Mouse (Mus musculus) erythroblast, embryonic 14.5 days (primary cell): ENCODE results near the gene B4galt7. TPM values are rescaled to one million over a fixed set of nuclear protein-coding genes. Genes with fewer than 3 reads are reported as not detected.
"Not testable (repeated sequence)": the region's sequence is repeated elsewhere in the genome, so short reads cannot be mapped to it uniquely, and the experiment has no call there.

Source experiments
- H3K27me3 ChIP-seq: 2 replicates; pipeline ENCODE4 v1.6.1; 2012; ENCODE audit warnings: inconsistent platforms; ENCODE audit not compliant: control insufficient read depth
- H3K36me3 ChIP-seq: 2 replicates; pipeline ENCODE4 v1.6.1; 2012; ENCODE audit warnings: mild to moderate bottlenecking, inconsistent platforms; ENCODE audit not compliant: control insufficient read depth
- H3K4me1 ChIP-seq: 2 replicates; pipeline ENCODE4 v1.6.1; 2012; ENCODE audit warnings: inconsistent platforms; ENCODE audit not compliant: control insufficient read depth
- H3K4me3 ChIP-seq: replicated peaks from 2 replicates; pipeline ENCODE3; 2012; ENCODE audit warnings: moderate library complexity, mild to moderate bottlenecking, inconsistent platforms
- H3K9me3 ChIP-seq: 2 replicates; pipeline ENCODE4 v1.6.1; 2012; ENCODE audit warnings: low read length, inconsistent platforms, mixed read lengths; ENCODE audit not compliant: control insufficient read depth
- GATA1 ChIP-seq: IDR thresholded peaks from 2 replicates; pipeline ENCODE4 v1.6.1; 2012; ENCODE audit warnings: low read length, inconsistent platforms, mixed read lengths
- TAL1 ChIP-seq: IDR thresholded peaks from 3 replicates; pipeline ENCODE4 v1.6.1; 2012; ENCODE audit warnings: low read length, inconsistent platforms, mixed read lengths
- polyA plus RNA-seq: library from polyadenylated mRNA; stranded (reverse); fragments of >175 nt; gene quantifications from 2 replicates; pipeline ENCODE4 v1.2.3, GENCODE M21; 2012

The B4galt7 gene
- polyA plus RNA-seq, 1 experiment, result 0.50 TPM

DNA sequence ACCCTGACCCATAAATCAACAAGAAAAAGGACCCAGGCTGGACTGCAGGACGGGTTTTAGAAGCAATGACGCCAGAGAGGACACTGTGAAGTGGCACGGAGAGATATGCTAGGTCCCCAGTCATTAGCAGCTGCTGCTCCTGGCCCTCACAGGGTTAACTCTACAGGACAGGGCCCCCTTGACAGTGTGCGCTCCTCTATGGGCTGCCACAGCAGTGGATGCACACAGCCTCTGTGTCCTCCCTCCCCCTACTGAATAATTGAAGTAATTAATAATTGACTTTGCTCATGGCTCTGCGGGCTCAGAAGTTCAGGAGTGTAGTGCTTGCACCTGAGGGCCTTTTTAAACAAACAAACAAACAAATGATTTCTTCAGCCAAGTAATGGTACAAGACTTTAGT, 13.8 kb downstream of the B4galt7 start:
- Histone ChIP-seq H3K9me3 (peaks cover 4% of the 10 kb centered on the region), H3K36me3 (peaks cover 22% of the 10 kb centered on the region), H3K4me3 (no peak overlapping the region), H3K27me3 (no peaks in the 10 kb centered on the region), H3K4me1 (no peaks in the 10 kb centered on the region)
- TF ChIP-seq GATA1 (no peak), TAL1 (no peak)

DNA sequence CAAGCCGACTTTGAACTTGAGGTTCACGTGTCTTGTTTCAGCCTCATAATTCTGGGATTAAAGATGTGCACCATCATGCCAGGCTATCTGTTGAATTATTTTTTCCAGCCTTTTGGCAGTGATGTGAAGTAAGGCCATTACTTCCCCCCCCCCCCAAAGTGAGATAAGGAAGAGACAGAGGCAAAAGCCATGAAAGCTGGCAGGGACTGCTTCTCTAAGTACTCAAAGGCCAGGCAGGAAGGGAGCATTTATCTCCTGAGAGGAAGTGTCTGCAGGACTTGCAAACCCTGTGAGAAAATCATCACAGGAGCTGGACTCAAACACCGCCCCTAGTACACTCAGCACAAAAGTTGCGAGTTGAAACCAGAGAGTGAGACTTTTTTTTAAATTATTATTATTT, 19.6 kb downstream of the B4galt7 start:
- Histone ChIP-seq H3K36me3 (no peaks in the 10 kb centered on the region), H3K4me1 (peaks cover 23% of the 10 kb centered on the region), H3K4me3 (no peak overlapping the region), H3K27me3 (no peaks in the 10 kb centered on the region; the same call in 1 of the 2 replicates), H3K9me3 (peaks cover 4% of the 10 kb centered on the region)
- TF ChIP-seq GATA1 (no peak), TAL1 (no peak)

GRCm38 (mm10) chr13:55620275-55620674, 20.6 kb downstream of the B4galt7 start:
- Histone ChIP-seq H3K4me1 (peaks cover 29% of the 10 kb centered on the region), H3K4me3 (no peak overlapping the region), H3K9me3 (peaks cover 4% of the 10 kb centered on the region), H3K36me3 (peaks cover 8% of the 10 kb centered on the region), H3K27me3 (no peaks in the 10 kb centered on the region; the same call in 1 of the 2 replicates)
- TF ChIP-seq GATA1, result no peak
- no peak for TF ChIP-seq TAL1

GRCm38 (mm10) chr13:55622156-55622648, 22.5 kb downstream of the B4galt7 start:
- peak overlapping the region; percentile 77 for H3K4me3 ChIP-seq
- H3K4me1 ChIP-seq, result peaks cover 29% of the 10 kb centered on the region

GRCm38 (mm10) chr13:55622649-55623541, 23.2 kb downstream of the B4galt7 start, which contains the start of gene Caml:
Caml (plus strand) TSS chr13:55623005.
- peak within 1 kb of the TSS; percentile 77 for H3K4me3 ChIP-seq
- no peaks in the 10 kb centered on the region; the same call in 1 of the 2 replicates for H3K27me3 ChIP-seq
- no peaks in the 10 kb centered on the region for H3K9me3 ChIP-seq
- no peak for TF ChIP-seq TAL1
- no peak for TF ChIP-seq GATA1
- peaks cover 25% of the 10 kb centered on the region for H3K36me3 ChIP-seq
- H3K4me1 ChIP-seq, result peaks cover 29% of the 10 kb centered on the region

More at GRCm38 (mm10) chr13:55622156-55622648, 22.5 kb downstream of the B4galt7 start:
- peaks cover 21% of the 10 kb centered on the region for H3K36me3 ChIP-seq
- not testable (repeated sequence) for H3K9me3 ChIP-seq, H3K27me3 ChIP-seq

DNA sequence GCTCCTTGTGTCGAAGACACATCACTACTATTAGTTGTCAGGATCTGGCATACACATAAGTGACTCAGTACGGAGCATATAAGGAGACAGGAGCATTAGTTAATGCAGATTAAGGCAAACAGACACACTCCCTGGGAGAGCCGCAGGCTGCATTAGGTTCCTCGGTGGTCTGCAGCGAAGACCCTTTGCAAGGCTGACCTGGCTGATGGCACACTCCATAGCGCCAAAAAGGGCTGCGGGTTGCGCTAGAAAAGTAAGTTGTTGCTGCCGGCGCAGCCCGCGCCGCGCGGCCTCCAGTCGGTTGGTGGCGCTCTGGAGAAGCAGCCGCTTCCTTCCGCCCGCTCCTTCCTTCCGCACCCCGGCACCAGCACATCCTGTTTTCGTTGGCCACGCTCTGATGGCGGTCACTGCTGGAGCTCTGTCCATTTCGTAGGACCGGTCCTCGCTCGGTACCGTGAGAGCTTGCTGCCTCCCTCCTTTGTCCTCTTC, 35.0 kb downstream of the B4galt7 start, which contains the start of gene Ddx46:
Gene Ddx46 (plus strand): TSS at position 389 of the 489 bp plus-strand sequence.
- Histone ChIP-seq H3K4me1 (peaks cover 29% of the 10 kb centered on the region), H3K9me3 (no peaks in the 10 kb centered on the region), H3K27me3 (no peaks in the 10 kb centered on the region), H3K4me3 (peak within 1 kb of the TSS; percentile 79), H3K36me3 (peaks cover 57% of the 10 kb centered on the region)
- TF ChIP-seq GATA1, result no peak

DNA sequence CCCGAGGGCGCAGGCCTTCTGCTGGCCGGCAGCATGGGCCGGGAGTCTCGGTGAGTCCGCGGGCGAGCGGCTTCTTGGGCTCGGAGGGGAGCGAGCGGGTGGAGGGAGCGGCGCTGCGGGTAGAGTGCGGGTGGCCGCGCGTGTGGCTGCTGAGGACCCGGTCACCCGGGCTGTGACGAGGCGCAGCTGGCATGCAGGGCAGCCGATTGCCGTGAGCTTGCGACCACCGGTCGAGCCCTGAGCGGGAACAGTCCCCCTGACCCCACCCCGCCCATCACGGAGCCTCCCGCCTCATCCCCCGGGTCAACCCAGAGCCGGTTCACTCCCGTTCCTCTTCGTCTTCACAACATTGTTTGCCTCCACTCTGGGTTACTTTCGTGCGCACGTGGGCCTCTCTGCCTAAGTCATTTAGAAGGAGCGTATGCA, 35.5 kb downstream of the B4galt7 start:
- Histone ChIP-seq H3K27me3 (no peaks in the 10 kb centered on the region), H3K4me3 (peak overlapping the region; percentile 79), H3K36me3 (peaks cover 58% of the 10 kb centered on the region), H3K4me1 (peaks cover 29% of the 10 kb centered on the region), H3K9me3 (no peaks in the 10 kb centered on the region)
- TF ChIP-seq GATA1 (no peak), TAL1 (no peak)

DNA sequence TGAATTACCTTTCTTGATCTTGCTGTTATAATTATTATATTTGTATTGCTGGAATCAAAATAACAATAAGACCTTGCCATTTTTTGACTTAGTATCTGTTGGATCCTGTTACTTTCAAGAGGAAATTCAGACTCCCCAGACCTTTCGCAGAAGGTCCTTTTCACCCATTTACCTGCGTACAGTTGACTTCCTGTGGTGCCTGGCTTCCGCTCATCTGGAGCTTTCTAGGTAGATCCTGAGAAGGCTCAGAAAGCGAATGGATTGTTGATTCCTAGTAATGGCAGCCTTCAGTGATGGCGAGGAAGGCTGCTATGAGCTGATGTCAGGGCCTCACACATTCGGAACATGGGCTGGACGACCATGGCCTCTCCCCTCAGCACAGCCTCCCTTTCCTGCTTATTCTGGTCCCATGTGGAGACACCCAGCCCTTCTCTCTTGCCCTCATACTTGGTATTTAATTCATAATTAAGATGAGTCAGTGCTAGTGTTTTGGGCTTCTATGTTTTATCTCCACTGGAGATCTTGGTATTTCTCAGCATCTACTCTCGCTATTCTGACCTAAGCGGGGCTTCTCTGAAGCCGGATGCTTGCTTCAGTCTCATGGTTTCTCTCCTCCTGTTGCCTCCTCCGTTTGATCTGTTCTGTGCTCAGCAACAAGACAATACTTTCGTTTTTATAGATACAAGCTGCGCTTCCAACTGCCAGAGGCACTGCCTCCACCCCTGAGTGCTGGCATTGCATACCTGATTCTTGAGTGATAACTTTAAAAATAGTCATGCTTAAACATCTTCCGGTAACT, 36.7 kb downstream of the B4galt7 start:
- Histone ChIP-seq H3K36me3 (peaks cover 60% of the 10 kb centered on the region), H3K4me3 (peak overlapping the region; percentile 79), H3K9me3 (no peaks in the 10 kb centered on the region), H3K27me3 (no peaks in the 10 kb centered on the region), H3K4me1 (peaks cover 29% of the 10 kb centered on the region)
- TF ChIP-seq TAL1 (no peak), GATA1 (peak; percentile 81)

DNA sequence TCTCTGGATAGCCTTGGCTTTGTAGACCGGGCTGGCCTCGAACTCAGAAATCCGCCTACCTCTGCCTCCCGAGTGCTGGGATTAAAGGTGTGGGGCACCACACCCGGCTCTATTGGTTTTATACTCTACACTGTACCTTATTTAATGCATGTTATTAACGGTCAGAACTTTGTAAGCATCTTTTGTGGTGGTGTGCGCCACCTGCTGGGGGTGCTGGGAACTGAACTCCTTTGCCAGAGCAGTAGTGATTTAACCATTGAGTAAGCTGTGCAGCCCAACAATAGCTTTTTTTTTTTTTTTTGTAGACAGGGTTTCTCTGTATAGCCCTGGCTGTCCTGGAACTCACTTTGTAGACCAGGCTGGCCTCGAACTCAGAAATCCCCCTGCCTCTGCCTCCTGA, 40.8 kb downstream of the B4galt7 start:
- H3K4me3 ChIP-seq, H3K9me3 ChIP-seq, H3K27me3 ChIP-seq: not testable (repeated sequence)
- peaks cover 76% of the 10 kb centered on the region for H3K36me3 ChIP-seq
- peaks cover 18% of the 10 kb centered on the region for H3K4me1 ChIP-seq
